Mouse (Mus musculus) gastrocnemius, postnatal 25 days (tissue): ENCODE measurements around the gene Ercc4. TPM values are rescaled to one million over a fixed set of nuclear protein-coding genes. Genes with fewer than 3 reads are reported as not detected.

Experiments used
- DNase-seq: peaks from one replicate; pipeline ENCODE4 v3.0.0; 2022
- total RNA-seq, 2 experiments: library from RNA; stranded (reverse); gene quantifications; 1 replicate in 1 of 2; 2 replicates in 1 of 2; pipeline ENCODE4 v1.2.3; 2021

Ercc4 gene
- total RNA-seq, 2 experiments from 2014 or later = 5.3 to 5.4 TPM

DNA sequence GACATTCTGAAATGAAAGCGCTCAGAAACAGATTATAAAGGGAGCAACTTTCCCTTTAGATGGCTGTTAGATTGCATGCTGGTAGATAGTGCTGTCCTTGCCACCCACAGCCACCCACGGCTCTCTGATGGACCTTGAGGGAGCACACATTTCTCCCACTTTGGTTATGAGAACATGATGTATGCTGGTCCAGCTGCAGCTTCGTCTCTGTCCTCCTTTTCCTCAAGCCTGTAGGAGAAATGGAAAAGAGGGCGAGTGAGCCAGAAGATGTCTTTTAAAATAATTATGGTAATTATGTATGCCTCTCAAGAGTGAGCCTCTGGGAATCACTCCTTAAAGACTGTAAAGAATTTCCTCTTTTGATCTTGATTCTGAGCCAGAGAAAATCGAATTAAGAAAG is 87.1 kb downstream of the Ercc4 start:
- DNase-seq = no peak

- no peak for DNase-seq
These were observed 87.8 kb downstream of the Ercc4 start for GRCm38 (mm10) chr16:13197293-13197692.

- DNase-seq = no peak
These were observed 89.7 kb downstream of the Ercc4 start for GRCm38 (mm10) chr16:13199204-13199603.

Other genes starting within 250 kb of the Ercc4 start
- 10 to 100 TPM; 18.8 to 20.7 TPM for gene Mrtfb, start 146.8 kb downstream of the Ercc4 start, total RNA-seq